Mouse (Mus musculus): ENCODE measurements around the gene Igsf9b. TPM values are rescaled to one million over a fixed set of nuclear protein-coding genes. Genes with fewer than 3 reads are reported as not detected.

Igsf9b gene
- polyA plus RNA-seq, 1 experiment from 2014 or later, result 1.9 TPM

GRCm38 (mm10) chr9:27386951-27387350 is 87.9 kb downstream of the Igsf9b start:
- no peak for ATAC-seq (ENCODE audit: low FRiP score, low TSS enrichment)
- no peaks in the 10 kb centered on the region for H3K27me3 ChIP-seq (ENCODE audit: control insufficient read depth, insufficient read depth, low read length)
- no peak overlapping the region for H3K9ac ChIP-seq (ENCODE audit: low read depth, low read length)
- H3K4me1 ChIP-seq (ENCODE audit: control insufficient read depth, insufficient read depth, low read length), result no peaks in the 10 kb centered on the region
- H3K4me2 ChIP-seq (replicated peaks; ENCODE audit: low read depth, low read length), result no peak overlapping the region
- H3K36me3 ChIP-seq (ENCODE audit: control insufficient read depth, insufficient read depth, low read length), result no peaks in the 10 kb centered on the region
- WGBS, result 90% methylated on average over 3 of the region's 3 CpGs
- H3K4me3 ChIP-seq (ENCODE audit: low read length), result no peak overlapping the region
- no peak overlapping the region for H3K27ac ChIP-seq (ENCODE audit: low read depth, low read length)
- no peaks in the 10 kb centered on the region for H3K9me3 ChIP-seq (ENCODE audit: control insufficient read depth, low read length)

GRCm38 (mm10) chr9:27396500-27396899 is 97.5 kb downstream of the Igsf9b start, which contains the start of gene Spata19:
Gene Spata19, plus strand, starts transcription at chr9:27396800.
- 68% methylated on average over 3 of the region's 3 CpGs for WGBS
- H3K9ac ChIP-seq (ENCODE audit: low read depth, low read length), result no peak within 1 kb of the TSS
- no peak for ATAC-seq (ENCODE audit: low FRiP score, low TSS enrichment)
- H3K4me1 ChIP-seq (ENCODE audit: control insufficient read depth, insufficient read depth, low read length), result no peaks in the 10 kb centered on the region
- H3K27ac ChIP-seq (ENCODE audit: low read depth, low read length), result no peak within 1 kb of the TSS
- no peaks in the 10 kb centered on the region for H3K9me3 ChIP-seq (ENCODE audit: control insufficient read depth, low read length)
- H3K27me3 ChIP-seq (ENCODE audit: control insufficient read depth, insufficient read depth, low read length), result no peaks in the 10 kb centered on the region
- no peak within 1 kb of the TSS for H3K4me2 ChIP-seq (replicated peaks; ENCODE audit: low read depth, low read length)
- no peak within 1 kb of the TSS for H3K4me3 ChIP-seq (ENCODE audit: low read length)
- H3K36me3 ChIP-seq (ENCODE audit: control insufficient read depth, insufficient read depth, low read length), result no peaks in the 10 kb centered on the region

GRCm38 (mm10) chr9:27401169-27401568 is 102.2 kb downstream of the Igsf9b start:
- Histone ChIP-seq H3K36me3 (ENCODE audit: control insufficient read depth, insufficient read depth, low read length) (no peaks in the 10 kb centered on the region), H3K4me1 (ENCODE audit: control insufficient read depth, insufficient read depth, low read length) (no peaks in the 10 kb centered on the region), H3K27ac (ENCODE audit: low read depth, low read length) (no peak overlapping the region), H3K4me3 (ENCODE audit: low read length) (no peak overlapping the region), H3K9ac (ENCODE audit: low read depth, low read length) (no peak overlapping the region), H3K27me3 (ENCODE audit: control insufficient read depth, insufficient read depth, low read length) (no peaks in the 10 kb centered on the region), H3K9me3 (ENCODE audit: control insufficient read depth, low read length) (no peaks in the 10 kb centered on the region), H3K4me2 (replicated peaks; ENCODE audit: low read depth, low read length) (no peak overlapping the region)
- no peak for ATAC-seq (ENCODE audit: low FRiP score, low TSS enrichment)
- WGBS, result 90% methylated on average over 4 of the region's 4 CpGs

Other genes with a start within 250 kb of the Igsf9b start
- gene Jam3, start 143.8 kb upstream of the Igsf9b start, polyA plus RNA-seq (2014; fragmentation: Nextera tagmentation; extraction: Ambion mirVana), result 75.1 and 78.3 TPM in 2 replicates
- gene Spata19, start 97.6 kb downstream of the Igsf9b start, polyA plus RNA-seq (2014; fragmentation: Nextera tagmentation; extraction: Ambion mirVana), result not detected in 2 replicates

Data from kidney, embryonic 14.5 days (tissue).